Mouse (Mus musculus) spleen, adult 10 weeks (tissue): ENCODE data around the gene Tor2a. TPM values are rescaled to one million over a fixed set of nuclear protein-coding genes. Genes with fewer than 3 reads are reported as not detected.

ENCODE experiments used
- polyA plus RNA-seq: library from polyadenylated mRNA; stranded (reverse); fragments of 350-450 nt; fragmentation: Illumina TruSeq; extraction: RNeasy Lipid Tissue Mini Kit (QIAGEN cat#74804); gene quantifications from one replicate; pipeline ENCODE4 v1.2.3, GENCODE M21; 2015; ENCODE audit warnings: low replicate concordance; ENCODE audit not compliant: insufficient read depth

Gene Tor2a
- polyA plus RNA-seq, result 12.6 TPM

DNA sequence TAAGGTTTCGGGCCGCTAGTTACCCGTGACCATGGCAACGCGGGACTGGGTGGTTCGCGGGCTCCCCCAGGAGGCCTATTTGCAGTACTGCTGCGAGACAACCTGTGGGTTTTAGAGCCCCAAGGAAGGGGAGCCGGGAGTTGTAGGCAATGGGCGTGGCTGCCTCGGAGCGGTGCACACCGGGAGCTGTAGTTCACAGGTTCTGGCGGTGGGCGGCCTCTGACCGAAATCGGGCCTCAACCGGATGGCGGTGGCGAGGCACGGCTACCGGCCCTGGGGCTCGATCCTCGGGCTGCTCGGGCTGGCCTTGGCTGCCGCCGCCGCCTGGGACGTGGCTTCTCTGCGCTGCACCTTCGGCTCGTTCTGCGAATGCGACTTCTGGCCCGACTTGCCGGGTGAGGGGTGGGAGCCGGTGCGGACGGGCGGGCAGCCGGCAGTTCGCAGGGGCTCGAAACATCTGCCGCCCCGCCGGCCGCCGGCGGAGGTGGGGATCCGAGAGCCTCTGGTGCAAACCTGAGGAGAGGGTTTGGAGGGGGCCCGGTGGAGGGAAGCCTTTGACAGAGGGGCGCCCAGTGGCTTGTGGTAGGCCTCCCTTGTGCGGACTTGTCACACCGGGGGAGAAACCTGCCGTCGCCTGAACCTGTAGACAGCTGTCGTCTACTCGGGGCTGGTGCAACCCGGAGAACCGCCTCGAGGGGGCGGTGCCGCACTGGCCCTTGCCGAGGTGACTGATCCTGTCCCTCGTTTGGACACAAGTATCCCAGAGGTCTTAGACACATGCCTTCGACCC, at the start of gene Tor2a:
Tor2a (plus strand) TSS at position 179 of the 790 bp plus-strand sequence.

DNA sequence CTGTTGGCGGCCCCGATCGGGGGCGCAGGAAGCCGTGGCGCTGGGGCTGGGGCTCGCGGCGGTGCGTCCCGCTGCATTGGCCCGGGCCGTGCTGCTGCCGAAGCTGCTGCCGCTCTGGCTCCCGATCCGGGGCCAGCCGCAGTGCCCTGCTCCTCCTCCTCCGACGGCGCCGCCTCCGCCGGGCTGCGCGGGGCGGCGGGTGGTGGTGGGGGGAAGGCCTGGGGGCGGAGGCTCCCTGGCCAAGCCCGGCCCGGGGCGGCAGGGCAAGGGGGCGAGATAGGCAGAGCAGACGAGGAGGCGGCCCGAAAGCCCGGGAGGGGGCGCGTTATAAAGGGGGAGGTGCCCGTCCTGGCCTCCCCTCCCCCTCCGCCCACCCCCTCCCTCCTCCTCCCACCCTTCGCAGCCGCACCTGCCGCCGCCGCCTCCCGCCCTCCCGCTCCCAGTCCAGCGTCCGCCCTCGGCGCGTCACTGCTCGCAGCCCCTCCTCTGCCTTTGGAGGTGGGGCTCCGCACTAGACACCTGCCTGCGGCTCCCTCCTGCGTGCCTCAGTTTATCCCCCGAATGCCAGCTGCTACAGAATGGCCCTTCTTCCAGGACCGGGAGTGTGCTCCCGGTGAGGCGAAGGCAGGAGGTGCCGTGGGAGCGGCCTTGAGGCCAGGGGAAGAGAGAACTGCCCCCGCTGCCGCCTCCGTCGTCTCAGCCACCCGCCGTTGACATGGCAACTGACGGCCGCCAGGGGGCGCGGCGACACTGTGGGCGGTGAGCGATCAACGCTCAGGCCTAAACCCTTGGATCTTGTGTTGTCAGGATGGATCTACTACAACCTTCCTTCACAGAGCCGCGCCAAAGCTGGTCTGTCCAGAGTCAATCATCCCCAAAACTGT, 43.9 kb upstream of the Tor2a start, which contains the start of gene Cdk9:
Cdk9 (minus strand) TSS at position 143 of the 884 bp plus-strand sequence.

DNA sequence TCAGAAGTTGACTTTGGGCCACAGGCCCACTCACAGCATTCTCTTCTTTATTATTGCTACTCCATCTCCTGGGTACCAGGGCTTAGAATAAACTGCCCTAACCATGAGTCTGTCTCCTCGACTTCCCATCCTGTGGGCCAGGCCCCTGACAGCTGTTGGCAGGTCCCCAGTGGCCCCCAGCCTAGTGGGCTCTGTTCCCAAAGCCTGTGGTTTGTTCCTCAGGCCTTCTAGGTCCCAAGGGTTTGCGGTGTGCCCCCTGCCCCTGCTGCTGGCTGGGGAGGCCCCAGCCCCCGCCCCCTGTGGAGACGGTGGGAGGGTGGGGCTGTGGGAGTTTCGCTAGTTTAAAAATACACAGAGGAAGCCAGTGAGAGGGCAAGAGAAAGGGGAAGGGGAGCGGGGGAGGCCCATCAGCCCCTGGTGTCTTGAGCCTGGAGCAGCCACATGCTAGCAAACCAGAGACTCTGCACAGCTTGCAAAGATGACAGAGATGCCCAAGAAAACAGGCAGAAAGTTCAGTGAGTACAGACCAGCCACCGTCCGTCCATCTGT, 36.3 kb upstream of the Tor2a start, which contains the start of gene Sh2d3c:
Sh2d3c (plus strand) TSS at position 375 of the 549 bp plus-strand sequence.

DNA sequence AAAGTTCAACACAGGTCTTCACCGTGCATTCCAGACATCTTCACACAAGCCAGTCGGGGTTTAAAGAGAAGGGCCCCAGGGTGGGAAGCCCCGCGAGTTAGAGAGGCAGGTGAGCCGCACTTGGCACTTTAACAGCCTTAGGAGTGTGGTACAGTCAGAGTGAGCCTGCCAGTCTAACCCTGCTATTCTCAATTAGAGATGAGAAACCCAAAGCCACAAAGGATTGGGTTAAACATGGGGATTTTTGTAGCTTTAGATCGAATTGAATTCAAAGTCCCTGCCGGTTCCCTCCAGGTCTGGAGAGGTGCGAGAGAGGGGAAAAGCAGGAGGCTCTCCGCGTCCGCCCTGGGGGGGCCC, 16.1 kb upstream of the Tor2a start, which contains the start of gene 6330409D20Rik:
6330409D20Rik (minus strand) TSS at position 101 of the 357 bp plus-strand sequence.

DNA sequence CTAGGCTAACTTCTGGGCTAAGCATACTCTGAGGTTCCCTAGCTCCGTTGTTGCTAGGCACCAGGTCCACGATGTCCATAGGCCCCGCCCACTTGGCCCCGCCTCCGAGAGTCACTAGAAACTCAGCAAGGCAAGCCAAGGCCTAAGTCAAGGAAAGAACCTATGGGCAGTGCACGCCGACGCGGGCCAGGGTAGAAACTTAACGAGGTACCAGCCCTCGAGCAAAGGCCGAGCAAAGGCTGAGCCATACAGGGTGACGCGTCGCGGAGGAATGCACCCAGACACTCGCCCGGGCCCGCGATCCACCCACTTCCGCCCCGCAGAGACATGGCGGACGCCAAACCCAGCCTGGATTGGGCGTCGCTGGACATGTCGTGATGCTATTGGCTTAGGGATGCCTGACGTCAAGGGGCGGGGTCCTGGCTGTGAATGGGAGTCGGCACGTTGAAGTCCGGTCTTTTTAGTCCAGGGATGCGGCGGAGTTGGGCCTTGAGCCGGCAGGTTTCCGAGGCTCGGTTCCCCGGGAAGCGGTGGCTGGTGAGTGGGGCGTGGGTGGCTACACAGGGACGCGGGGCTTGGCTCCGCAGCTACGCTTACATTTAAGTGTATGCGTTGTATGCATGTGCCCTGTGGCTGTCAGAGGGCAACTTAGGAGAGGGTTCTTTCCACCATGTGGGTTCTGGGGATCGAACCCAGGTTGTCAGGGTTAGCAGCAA, 18.5 kb downstream of the Tor2a start, which contains the start of the genes Ttc16 and Ptrh1:
Ttc16 (minus strand) TSS at position 275 of the 716 bp plus-strand sequence.
Ptrh1 (plus strand) TSS at position 428 of the 716 bp plus-strand sequence.

DNA sequence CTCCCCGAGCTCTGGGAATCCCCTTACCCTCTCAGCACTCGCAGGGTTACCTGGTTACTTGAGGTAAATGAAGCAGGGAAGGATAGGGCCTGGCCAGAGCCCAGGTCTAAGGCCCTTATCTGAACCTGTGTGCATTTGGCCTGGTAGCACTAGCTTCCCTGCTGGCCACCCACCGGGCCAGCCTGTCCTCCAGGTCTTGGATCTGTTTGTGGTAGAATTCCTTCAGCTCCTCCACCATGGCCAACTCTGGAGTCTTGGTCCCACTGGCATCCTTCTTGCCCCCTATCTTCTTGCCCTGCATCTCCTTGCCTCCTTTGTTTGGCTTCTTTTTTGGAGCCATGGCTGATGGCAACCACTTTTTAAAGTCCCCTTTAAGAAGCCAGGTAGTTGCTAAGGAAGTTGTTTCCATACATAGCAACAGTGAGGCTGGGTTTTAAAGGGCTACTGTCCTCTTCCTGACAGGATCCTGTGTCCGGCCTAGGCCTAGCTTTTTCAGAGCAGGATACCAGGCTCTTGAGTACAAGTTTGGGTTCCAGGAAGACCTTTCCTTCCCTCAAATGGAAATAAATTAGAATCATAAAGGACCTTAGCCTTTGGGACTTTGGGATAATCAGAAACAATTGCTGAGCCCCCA, 27.1 kb downstream of the Tor2a start, which contains the start of gene Cfap157:
Cfap157 (minus strand) TSS at position 381 of the 634 bp plus-strand sequence.

Other genes starting within 250 kb of the Tor2a start
- 28.0 TPM for gene Fam102a, start 221.9 kb upstream of the Tor2a start, polyA plus RNA-seq
- 56.7 TPM for gene Dpm2, start 186.4 kb upstream of the Tor2a start, polyA plus RNA-seq
- gene Pip5kl1, start 182.4 kb upstream of the Tor2a start, polyA plus RNA-seq, result not detected
- 0.15 TPM for gene 9430097D07Rik, start 181.6 kb upstream of the Tor2a start, polyA plus RNA-seq
- gene St6galnac4, start 170.1 kb upstream of the Tor2a start, polyA plus RNA-seq, result 16.1 TPM
- gene St6galnac6, start 157.5 kb upstream of the Tor2a start, polyA plus RNA-seq, result 11.3 TPM
- 6.3 TPM for gene Ak1, start 135.5 kb upstream of the Tor2a start, polyA plus RNA-seq
- 19.9 TPM for gene Eng, start 110.6 kb upstream of the Tor2a start, polyA plus RNA-seq
- gene Fpgs, start 53.1 kb upstream of the Tor2a start, polyA plus RNA-seq, result 9.0 TPM
- 102 TPM for gene Cdk9, start 44.2 kb upstream of the Tor2a start, polyA plus RNA-seq
- 19.7 TPM for gene Sh2d3c, start 36.2 kb upstream of the Tor2a start, polyA plus RNA-seq
- not detected for gene 6330409D20Rik, start 16.2 kb upstream of the Tor2a start, polyA plus RNA-seq
- 0.12 TPM for gene Ttc16, start 18.4 kb downstream of the Tor2a start, polyA plus RNA-seq
- gene Ptrh1, start 18.6 kb downstream of the Tor2a start, polyA plus RNA-seq, result 2.1 TPM
- gene Cfap157, start 27.2 kb downstream of the Tor2a start, polyA plus RNA-seq, result not detected
- 7.0 TPM for gene Stxbp1, start 90.0 kb downstream of the Tor2a start, polyA plus RNA-seq
- gene Fam129b, start 118.9 kb downstream of the Tor2a start, polyA plus RNA-seq, result 3.2 TPM
- 2,666 TPM for gene Rpl12, start 204.3 kb downstream of the Tor2a start, polyA plus RNA-seq
- gene Lrsam1, start 204.4 kb downstream of the Tor2a start, polyA plus RNA-seq, result 5.3 TPM
- gene Slc2a8, start 224.8 kb downstream of the Tor2a start, polyA plus RNA-seq, result 2.0 TPM